Mouse (Mus musculus): ENCODE data around the gene Ap3s2.

DNA sequence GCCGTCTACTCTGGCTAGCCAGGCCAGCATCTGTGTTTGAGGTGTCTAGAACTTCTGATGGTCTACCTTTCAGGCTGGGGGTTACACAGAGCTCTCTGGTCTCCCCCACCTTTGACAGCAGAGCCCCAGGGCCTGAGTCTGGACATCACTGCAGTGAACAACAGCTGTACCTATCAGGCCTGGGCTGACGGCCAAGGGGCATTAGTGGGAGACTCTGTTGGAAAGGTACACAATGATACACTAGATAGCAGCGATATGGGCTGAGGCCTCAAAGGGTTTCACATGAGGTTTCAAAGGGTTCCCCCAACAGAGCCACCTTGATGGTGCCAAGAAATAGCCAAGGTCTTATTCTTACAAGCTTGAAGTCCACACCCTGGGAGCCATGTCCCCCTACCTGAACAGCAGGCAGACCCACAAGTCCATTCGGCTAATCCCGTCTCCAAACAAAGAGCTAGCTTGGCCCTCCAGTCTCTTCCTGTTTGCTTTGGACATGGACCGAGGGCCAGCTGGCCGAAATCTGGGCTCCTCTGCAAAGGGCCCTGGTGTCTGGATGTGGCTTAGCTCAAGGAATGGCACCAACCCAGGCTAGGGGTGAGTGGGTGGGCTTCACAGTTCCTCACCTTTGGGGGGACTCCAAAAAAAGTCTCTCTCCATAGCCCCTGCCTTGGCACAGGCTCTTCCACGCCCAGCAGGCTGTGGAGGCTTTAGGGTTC is 76.2 kb downstream of the Ap3s2 start:
- TF ChIP-seq CTCF (IDR thresholded peaks at IDR 0.05; ENCODE audit: low read depth), result no peak
- TF ChIP-seq EP300 (IDR thresholded peaks at IDR 0.05; ENCODE audit: low read depth), result no peak
